Mouse (Mus musculus): ENCODE measurements around the gene Sfta2. TPM values are rescaled to one million over a fixed set of nuclear protein-coding genes. Genes with fewer than 3 reads are reported as not detected.

The Sfta2 gene
- not detected in 2 replicates for polyA plus RNA-seq (2012; rRNA removed)

DNA sequence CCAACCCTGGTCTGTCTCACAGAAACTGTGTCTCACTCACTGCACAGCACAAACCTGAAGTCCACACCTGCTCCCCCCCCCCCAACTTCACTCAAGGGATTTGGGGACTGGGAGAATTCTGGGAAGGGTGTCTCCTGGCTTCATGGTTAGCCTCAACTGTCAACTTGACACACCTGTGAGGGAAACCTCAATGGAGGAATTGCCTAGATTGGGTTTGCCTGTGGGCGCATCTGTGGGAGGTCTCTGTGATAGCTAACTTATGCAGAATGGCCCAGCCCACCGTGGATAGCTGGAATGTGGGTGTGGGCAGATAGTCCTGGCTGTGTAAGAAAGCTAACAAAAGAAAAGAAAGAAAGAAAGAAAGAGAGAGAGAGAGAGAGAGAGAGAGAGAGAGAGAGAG lies at the start of gene Sfta2:
Gene Sfta2, plus strand, starts transcription at position 301 of the 400 bp plus-strand sequence.
- whole genome bisulfite sequencing, result 24% methylated on average over 2 of the region's 2 CpGs

DNA sequence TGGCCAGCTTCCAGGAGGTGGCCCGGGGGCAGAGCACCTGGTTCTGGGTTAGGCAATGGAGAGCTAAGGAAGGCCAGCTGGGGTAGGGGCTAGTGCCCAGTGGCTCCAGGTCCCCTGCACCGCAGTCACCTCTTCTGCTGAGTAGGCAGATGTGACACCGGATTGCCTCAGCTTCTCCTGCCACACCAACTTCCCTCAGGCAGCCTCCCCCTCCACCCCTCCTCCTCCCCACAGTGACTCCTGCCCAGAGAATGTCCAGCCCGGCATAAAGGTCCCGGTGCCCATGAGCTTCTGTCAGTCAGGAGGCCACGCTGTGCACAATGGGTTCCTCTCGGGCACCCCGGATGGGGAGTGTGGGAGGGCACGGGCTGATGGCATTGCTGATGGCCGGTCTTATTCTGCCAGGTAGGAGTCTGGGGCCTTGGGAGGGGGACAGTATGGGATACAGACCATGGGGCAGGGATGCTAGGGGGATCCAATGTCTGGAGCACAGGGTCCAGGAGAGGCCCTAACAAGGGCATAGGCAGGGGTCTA lies 49.4 kb upstream of the Sfta2 start, which contains the start of gene Cdsn:
Gene Cdsn, plus strand, starts transcription at position 248 of the 534 bp plus-strand sequence.
- no peak for DNase-seq (ENCODE audit: low read depth, low spot score)
- 89% methylated on average over 10 of the region's 10 CpGs for WGBS

More for the DNA sequence above, at the start of gene Sfta2:
- DNase-seq (ENCODE audit: low read depth, low spot score), result no peak

DNA sequence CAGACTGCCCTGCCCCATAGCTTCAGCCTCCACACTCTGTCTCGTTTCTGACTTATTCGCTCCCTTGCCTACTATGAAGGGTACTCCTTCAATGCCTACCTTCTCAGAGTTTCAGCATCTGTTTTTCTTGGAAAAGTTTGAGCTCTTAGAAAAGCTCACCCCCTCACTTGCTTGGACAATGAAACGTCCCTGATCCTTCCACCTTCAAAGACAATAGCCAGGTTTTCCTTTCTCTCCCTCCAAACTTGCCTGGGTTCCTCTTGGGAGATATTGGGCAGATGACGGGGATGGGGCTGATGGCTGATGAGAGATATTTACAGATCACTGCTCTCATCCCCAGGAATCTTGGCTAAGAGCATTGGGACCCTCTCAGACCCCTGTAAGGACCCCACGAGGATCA lies 47.0 kb upstream of the Sfta2 start:
- WGBS, result 89% methylated on average over 5 of the region's 5 CpGs
- DNase-seq (ENCODE audit: low read depth, low spot score), result no peak

DNA sequence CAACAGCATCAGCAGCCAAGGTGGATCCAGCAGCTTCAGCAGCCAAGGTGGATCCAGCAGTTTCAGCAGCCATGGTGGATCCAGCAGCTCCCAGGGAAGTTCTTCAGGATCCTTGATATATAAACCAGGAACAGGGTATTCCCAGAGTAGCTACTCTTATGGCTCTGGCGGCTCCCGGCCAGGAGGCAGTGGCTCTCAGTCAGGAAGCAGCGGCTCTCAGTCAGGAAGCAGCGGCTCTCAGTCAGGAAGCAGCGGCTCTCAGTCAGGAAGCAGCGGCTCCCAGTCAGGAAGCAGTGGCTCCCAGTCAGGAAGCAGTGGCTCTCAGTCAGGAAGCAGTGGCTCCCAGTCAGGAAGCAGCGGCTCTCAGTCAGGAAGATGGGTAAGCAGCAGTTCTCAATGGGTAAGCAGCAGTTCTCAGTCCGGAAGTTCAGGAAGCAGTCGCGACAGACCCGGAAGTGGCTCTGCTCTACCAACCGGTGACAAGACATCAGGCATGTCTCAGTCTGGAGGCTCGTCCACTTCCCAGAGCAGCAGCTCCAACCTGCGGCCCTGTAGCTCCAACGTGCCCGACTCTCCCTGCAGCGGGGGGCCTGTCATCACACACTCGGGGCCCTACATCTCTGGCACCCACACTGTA lies 46.5 kb upstream of the Sfta2 start:
- WGBS, result 92% methylated on average over 18 of the region's 18 CpGs
- no peak for DNase-seq (ENCODE audit: low read depth, low spot score)

DNA sequence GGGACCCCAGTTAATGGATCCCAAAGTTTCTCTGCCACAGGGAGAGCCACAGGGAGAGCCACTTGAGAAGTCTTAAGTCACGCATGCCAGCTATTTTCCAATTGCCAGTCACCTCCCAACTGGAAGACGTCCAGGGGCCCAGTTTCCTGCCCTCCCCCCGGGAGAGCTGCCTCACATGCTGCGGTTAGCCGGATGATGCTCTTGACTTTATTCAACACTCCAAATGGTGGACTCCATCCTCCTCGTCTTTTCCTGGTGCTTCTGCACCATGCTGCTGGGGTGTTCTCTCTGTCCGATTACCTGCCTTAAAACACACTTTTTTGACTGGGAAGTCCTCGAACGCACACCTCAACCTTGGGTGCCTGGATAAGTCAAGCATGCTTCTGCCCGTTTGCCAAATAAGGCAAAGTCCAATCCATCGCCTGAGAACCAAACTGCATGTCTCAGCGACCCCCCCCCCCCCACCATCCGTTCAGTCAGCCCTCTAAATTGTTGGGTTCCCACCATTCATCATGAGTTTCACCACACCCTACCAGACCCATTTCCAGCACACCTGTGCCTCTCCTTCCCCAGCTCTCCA lies 45.1 kb upstream of the Sfta2 start:
- no peak for DNase-seq (ENCODE audit: low read depth, low spot score)
- 43% methylated on average over 13 of the region's 13 CpGs for WGBS

DNA sequence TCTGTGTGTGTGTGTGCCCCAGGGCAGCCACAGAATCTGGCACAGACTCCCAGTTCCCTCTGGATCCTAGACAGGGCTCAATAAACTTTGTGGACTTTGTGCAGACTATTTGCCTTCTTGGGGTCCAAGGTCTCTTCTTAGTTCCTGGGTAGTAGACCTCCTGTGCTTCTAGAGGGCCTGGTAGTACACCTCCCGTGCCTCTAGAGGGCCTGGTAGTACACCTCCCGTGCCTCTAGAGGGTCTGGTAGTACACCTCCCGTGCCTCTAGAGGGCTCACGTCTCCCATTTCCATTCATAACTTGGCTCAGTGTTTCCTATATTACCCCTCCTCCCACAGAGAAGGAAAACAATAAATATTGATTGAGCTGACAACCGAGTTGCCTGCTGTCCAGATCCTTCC lies 44.5 kb upstream of the Sfta2 start:
- peak; percentile 74 for DNase-seq (ENCODE audit: low read depth, low spot score)
- 8% methylated on average over 5 of the region's 5 CpGs for WGBS

DNA sequence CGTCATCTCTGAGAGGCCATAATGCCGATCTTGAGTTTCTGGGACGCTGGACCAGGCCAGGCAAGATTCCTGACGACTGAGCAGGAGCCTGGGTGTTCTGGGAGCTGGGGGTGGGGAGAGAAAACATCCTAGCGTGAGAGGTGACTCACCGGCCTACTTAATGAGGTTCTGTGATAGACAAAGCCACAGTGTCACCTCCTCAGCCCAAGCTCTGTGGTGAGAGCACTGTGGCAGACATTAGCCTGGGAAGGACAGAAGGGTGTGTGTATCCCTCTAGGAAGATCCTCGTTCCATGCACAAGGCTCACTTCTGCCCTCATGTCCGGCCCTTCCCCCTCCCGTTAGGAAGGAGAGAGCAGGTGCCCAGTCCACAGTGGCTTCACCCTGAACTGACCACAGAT lies 44.0 kb upstream of the Sfta2 start:
- WGBS, result 41% methylated on average over 9 of the region's 9 CpGs
- no peak for DNase-seq (ENCODE audit: low read depth, low spot score)

DNA sequence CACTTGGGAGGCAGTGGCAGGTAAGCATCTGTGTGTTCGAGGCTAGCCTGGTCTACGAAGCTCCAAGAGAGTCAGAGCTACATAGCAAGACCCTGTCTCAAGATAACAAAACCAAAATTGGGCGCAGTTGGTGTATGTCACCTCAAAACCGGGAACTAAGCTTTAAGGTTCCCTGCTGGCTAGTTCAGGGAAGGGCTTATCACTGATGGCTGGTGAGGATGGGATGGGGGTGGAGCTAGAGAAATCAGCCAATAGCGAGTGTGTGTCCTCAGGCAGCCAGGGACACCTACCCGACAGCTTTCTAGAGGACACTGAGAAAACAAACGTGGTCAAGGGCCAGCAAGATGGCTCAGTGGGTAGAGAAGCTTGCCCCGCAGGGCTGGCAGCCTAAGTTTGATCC lies 43.1 kb upstream of the Sfta2 start:
- WGBS, result 67% methylated on average over 8 of the region's 8 CpGs
- no peak for DNase-seq (ENCODE audit: low read depth, low spot score)

DNA sequence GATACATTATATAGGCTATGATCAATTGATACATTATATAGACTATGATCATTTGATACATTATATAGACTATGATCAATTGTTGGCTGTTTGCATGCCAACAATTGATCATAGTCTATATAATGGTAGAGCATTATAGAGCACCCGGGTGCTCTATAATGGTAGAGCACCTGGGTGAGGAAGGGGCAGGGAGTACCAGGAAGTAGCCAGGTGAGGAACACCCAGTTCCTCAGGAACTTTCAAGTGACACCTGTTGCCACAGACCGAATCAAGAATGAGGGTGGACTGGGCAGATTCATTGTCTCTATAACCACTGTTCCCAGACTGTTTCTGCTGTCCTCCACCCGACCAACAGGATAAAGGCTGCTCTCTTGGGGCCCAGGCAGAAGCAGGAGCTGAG lies 34.2 kb upstream of the Sfta2 start, which contains the start of gene 2300002M23Rik:
Gene 2300002M23Rik, plus strand, starts transcription at position 301 of the 400 bp plus-strand sequence.
- no peak for DNase-seq (ENCODE audit: low read depth, low spot score)
- WGBS, result 33% methylated on average over 3 of the region's 3 CpGs

DNA sequence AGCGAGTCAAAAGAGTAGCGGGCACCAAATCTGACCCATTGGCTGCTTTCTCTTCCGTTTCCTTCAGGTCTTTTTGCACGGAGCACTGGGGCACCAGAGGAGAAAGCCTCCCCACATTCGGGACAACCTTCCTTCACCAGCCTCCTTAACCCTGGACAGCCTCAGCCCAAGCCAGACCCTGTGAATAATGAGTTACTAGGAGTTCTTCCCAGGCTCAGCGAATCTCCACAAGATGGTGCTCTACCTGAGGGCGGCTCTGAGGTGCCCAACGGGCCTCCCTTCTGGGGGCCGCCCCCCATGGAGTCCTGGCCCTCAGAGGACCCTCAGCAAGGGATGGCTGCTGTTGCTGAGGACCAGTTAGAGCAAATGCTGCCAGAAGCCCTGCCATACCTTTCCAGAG lies 33.6 kb upstream of the Sfta2 start:
- WGBS, result 39% methylated on average over 9 of the region's 9 CpGs
- DNase-seq (ENCODE audit: low read depth, low spot score), result no peak

DNA sequence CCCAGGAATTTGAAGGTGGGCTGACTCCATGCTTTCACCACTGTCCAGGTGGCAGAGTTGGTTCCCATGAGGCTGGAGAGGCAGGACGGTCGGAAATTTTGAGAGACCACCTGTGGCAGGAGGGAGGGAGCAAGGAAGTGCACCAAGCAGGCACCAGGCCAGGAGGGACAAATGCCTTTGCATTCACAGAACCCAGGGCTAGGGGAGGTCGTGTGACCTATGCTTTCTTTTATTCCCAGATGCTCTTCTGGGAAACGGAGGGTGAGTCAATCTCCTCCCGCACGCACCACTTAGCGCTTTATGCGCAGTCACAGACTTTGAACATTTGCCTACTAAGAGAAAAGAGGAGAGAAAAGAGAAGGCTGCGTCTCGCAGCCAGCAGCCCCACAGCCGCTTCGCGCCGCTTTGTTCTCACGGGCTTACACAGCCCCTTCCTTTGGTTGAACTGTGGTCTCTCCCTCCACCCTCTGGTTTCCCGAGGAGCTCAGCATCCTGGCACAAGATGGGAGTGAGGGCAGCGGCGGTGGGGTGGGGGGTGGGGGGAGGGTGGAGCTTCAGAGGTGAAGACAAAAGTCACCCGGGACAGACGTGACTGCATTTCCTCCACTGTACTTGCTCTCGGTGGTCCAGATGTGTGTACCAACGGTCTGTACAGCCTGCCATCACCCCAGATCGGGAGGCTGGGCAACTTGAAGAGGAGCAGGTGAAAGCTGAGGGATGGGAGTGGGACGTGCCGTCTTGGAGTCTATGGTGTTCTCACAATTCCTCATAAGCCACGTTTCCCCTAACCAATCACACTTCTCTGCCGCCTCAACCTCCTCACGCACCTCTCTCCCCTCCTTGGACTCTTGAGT lies 32.0 kb upstream of the Sfta2 start:
- WGBS, result 13% methylated on average over 28 of the region's 28 CpGs
- no peak for DNase-seq (ENCODE audit: low read depth, low spot score)

DNA sequence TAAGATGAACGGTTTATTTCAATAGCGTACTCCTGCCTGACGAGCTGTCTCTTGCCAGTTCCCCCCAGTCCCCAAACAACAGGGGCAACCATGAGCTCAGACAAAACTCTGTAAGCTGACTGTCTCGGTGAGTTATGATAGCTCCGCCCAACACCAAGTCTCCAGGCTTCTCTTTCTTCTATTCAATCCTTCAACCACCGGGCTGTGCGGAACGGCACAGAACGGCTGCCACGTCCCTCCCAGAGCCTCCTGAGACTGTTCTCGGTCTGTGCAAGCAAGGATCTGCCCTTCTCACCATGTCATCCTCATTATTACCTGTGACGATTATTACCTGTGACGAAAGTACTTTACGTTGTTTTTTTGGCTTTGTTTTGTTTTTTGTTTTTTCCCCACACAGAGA lies 30.5 kb upstream of the Sfta2 start:
- 87% methylated on average over 14 of the region's 14 CpGs for WGBS
- DNase-seq (ENCODE audit: low read depth, low spot score), result no peak

DNA sequence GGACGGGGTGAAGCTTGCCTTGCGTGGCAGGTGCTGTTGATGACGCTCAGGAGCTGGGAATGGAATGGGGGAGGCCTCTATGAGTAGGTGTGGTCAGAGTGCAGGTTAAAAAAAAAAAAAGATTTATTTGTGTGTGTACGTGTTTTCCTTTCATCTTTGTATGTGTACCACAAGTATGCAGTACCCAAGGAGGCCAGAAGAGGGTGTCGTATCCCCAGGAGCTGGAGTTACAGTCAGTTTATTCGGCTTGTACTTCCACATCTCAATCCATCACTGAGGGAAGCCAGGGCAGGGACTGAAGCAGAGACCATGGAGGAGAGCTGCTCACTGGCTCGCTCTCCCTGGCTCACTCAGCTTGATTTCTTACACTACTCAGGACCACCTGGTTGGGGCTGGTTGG lies 29.9 kb upstream of the Sfta2 start:
- 93% methylated on average over 7 of the region's 7 CpGs for WGBS
- DNase-seq (ENCODE audit: low read depth, low spot score), result no peak

DNA sequence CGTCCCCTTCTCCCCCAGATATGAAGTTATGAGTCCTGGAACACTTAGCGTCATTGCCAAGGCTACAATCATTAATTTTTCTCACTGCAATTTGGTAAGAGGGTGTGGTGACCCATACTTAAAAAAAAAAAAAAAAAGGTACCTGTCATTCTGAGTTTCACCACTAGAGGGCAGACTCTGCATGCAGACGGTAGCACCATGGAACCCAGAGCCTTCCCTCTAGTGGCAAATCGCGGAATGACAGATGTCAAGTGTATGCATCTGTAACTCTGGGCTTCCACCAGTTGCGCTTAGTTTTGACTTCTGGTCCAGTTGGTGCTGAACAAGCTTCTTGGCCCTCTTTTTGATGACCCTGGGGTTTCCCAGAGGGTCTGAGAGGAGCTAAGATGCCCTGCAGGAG lies 23.1 kb upstream of the Sfta2 start:
- 17% methylated on average over 6 of the region's 6 CpGs for WGBS
- DNase-seq (ENCODE audit: low read depth, low spot score), result peak; percentile 94

DNA sequence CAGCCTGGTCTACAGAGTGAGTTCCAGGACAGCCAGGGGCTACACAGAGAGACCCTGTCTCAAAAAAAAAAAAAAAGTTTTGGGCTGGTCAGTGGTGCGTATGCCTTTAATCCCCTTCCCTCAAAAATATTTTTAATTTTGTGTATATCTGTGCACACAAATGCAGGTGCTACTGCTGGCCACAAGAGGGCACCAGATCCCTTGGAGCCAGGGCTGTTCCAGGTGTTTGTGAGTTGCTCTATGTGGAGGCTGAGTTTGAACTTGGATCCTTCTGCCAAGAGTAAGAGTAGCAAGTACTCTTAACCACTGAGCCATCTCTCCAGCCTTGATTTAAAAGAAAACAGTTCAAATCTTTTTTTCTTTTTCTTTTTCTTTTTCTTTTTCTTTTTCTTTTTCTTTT lies 18.4 kb upstream of the Sfta2 start:
- DNase-seq (ENCODE audit: low read depth, low spot score), result no peak
- WGBS, result 96% methylated on average over 1 of the region's 1 CpGs

DNA sequence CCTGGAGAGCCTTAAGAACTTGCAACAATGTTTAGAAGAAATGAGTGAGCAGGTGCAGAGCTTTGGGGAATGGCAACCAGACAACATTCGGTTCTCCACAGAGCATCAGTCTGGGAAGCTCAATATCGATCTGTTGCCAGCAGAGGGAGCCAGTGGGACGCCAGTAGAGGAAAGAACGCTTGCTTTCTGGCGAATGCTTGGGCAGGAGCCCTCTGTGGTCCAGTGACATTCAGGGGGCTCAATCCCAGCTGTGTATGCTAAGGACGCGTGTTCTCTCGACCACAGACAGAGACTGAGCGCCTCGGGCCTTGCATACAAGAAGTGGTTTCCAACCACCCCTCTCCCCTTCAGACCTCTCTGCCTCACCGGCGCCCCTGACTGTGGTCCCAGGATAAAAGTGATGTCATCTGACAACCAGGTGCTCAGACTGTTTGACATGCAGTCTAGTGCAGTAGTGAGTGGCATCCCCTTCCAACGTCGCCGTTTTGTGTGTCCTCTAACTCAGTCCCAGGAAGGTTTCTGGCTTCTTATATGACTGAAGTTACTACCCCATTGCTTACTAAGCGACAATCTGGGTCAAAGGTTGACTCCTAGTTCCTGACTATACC lies 16.9 kb upstream of the Sfta2 start:
- 10% methylated on average over 16 of the region's 16 CpGs for WGBS
- peak; percentile 58 for DNase-seq (ENCODE audit: low read depth, low spot score)

DNA sequence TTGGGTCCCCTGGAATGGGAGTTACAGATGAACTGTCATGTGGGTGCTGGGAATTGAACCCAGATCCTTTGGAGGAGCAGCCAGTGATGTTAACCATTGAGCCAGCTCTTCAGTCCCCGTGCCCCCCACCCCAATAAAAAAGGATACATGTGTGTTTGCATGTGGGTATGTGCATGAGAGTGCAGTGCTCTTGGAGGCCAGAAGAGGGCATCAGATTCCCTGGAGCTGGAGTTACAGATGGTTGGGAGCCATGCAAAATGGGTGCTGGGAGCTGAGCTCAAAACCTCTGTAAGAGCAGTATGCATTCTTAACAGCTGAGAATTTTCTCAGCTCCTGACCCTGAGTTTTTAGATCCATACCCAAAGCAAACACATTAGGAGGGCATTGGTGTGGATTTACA lies 14.1 kb upstream of the Sfta2 start:
- DNase-seq (ENCODE audit: low read depth, low spot score), result no peak
- WGBS, result 77% methylated on average over 1 of the region's 1 CpGs

DNA sequence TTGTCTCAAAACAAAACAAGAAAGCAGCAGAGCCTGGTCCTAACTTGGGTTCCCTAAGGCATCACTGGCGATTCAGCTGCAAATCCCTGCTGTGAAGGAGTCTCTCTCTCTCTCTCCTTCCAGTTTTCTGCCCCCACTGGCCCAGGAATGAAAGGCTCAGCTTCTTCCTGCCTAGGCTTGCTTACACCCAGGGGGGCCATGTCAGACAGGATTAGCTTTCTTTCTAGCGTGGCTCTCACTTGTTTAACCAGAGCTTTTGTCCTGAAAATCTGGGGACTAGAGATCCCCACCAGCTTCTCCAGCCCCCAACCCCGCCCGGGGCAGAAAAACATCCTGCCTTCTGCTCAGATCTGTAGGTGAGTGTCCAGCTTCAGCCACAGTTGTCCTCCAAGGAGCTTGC lies 13.0 kb upstream of the Sfta2 start:
- DNase-seq (ENCODE audit: low read depth, low spot score), result no peak
- 71% methylated on average over 4 of the region's 4 CpGs for WGBS

DNA sequence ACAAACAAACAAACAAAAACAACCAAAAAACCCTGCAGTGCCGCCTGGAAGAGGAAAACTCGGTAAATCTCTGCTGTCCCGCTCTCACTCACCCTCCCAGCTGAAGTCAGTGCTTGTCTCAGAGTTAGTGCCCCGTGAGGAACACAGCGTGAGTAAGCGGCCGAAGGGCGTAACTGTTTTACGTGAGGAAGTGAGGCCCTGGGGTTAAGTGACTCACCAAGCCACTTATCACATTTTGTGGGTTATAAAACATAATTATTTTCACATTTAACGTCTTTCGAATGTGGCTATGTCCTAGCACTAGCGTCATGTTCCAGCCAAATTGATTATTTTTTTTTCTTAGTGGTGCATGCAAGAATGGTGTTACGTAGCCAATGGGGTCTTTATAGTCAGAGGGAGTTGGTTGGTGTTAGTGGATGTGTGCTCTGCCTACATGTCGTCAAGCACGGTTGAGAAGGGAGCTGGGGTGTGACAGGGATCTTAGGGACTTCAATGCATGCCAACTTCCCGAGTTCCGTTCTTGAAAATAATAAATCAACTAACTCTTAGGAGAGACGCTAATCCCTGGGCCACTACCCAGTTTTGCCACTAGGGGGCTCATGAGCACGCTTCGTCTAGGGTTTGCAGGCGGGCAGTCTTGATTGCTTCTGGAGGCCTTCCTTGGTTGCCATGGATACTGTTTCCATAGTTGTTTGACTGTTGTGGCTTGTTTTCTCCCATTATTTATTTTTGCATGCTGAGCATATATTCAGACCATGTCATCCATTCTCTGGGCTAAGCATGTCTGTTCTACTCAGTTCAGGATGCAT lies 10.7 kb upstream of the Sfta2 start:
- 13% methylated on average over 21 of the region's 21 CpGs for WGBS
- peak; percentile 88 for DNase-seq (ENCODE audit: low read depth, low spot score)
